Mouse (Mus musculus) layer of hippocampus, postnatal 10 days (tissue): ENCODE results near the gene Ssu72. TPM values are rescaled to one million over a fixed set of nuclear protein-coding genes. Genes with fewer than 3 reads are reported as not detected.
"Not testable (repeated sequence)": the region's sequence is repeated elsewhere in the genome, so short reads cannot be mapped to it uniquely, and the experiment has no call there.

Source experiments
- DNase-seq, 2 experiments: peaks; one replicate each; pipeline ENCODE4 v3.0.0; 2021; ENCODE audit warnings: low spot score in 2 of 2
- total RNA-seq, 2 experiments: library from RNA; stranded (reverse); gene quantifications; 2 replicates each; pipeline ENCODE4 v1.2.3; 2021

The Ssu72 gene
- total RNA-seq, 2 experiments from 2014 or later, result 77.2 to 81.7 TPM

GRCm38 (mm10) chr4:155696261-155697255, 8.0 kb upstream of the Ssu72 start:
- no peak for DNase-seq

GRCm38 (mm10) chr4:155700425-155700824, 4.2 kb upstream of the Ssu72 start:
- no peak for DNase-seq

GRCm38 (mm10) chr4:155703425-155703929, 1.1 kb upstream of the Ssu72 start:
- DNase-seq, result no peak

DNA sequence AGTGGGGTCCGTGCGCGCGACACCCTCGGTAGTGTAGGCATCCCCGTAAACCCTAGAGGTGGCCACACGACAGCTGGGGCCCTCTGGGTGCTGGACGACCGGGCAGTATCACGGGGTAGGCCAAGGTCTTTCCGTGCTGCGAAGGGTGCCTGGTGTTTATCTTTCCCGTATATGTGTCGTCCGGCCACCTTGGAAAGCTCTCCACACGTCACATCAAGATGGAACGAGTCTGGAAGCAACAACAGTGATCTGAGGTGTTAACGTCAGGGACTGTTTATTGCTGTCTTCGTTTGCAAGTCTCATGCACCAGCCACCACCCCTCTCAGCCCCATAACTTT, 961 bp downstream of the Ssu72 start:
- DNase-seq, result no peak

DNA sequence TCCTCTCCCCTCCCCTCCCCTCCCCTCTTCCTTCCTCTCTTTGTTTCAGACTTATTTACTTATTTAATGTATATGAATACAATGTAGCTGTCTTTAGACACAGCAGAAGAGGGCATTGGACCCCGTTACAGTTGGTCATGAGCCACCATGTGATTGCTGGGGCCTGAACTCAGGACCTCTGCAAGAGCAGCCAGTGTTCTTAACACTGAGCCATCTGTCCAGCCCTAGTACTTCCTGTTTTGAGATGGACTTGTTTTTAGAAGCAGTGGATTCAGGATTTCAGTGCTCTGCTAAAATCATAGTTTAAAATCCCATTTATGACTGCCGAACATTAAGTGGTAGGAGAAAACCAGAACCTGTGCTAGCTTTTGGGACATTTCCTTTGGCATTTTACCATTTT, 4.0 kb downstream of the Ssu72 start:
- DNase-seq, result no peak

GRCm38 (mm10) chr4:155708988-155709387, 4.4 kb downstream of the Ssu72 start:
- no peak for DNase-seq

GRCm38 (mm10) chr4:155710521-155711252, 6.1 kb downstream of the Ssu72 start:
- no peak for DNase-seq

- no peak for DNase-seq
Measured at GRCm38 (mm10) chr4:155721668-155722083, 17.1 kb downstream of the Ssu72 start.

DNA sequence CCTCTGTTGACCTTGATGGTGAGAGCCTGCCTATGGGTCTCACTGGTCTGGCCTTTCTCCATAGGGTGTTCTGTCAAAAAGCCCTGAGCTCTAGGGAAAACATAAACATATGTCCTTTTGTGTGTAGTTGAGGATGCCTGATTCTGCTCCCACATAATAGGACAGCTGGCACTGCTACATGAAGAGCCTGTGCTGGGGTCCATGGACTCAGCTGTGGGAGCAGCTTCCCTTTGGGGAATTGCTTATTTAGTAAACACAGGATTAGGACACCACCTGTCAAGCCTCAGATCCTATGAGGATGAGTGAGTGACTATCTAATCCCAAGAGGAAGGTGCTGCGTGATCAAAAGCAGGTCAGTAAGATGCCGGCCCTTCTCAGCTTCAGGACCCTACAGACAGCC, 23.4 kb downstream of the Ssu72 start:
- DNase-seq, result no peak

DNA sequence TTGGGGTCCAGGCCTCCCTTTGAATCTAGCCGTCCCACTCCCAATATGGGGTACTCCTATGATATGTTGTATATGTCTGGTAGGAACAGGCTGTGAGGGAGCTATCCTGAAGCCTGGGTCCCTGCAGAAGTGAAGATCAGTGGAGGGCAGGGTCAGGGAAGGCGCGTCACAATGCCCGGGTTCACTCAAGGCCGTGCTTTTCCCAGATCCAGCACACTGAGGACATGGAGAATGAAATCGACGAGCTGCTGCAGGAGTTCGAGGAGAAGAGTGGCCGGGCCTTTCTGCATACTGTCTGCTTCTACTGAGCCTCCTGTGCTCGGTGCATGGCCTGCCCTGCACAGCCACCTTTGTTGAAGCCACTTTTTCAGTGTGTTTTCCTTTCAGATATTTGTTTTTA, 28.7 kb downstream of the Ssu72 start:
- DNase-seq, result no peak

DNA sequence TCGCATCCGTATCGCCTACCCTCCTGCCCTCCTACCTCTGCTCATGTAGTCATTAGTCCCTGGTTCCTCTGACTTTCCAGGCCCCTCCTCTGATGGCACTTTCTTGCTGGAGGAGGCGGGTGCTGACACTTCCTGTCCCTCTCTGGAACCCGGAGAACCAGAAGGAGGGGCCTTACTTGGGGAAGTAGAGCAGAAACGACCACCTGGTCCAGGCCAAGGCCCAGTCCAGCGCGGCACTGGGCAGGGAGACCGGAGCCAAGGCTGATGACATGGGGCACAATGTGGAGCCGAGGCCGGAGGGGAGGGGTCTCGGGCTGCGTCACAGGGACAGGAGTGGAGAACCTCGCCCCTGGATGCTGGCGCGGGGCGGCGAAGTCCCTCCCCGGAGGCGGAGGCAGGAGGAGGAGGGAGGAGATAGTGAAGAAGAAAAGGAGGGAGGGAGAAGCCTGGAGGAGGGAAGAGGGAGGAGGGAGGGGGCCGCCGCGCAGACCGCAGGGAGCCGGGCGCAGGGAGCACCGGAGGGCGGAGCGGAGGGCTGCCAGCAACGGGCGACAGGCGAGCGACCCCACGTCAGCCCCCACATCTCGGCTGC, 29.8 kb downstream of the Ssu72 start, which contains the start of gene Tmem240:
Gene Tmem240 (plus strand): TSS at position 451 of the 592 bp plus-strand sequence.
- DNase-seq, result peak; percentile 86 to 91

DNA sequence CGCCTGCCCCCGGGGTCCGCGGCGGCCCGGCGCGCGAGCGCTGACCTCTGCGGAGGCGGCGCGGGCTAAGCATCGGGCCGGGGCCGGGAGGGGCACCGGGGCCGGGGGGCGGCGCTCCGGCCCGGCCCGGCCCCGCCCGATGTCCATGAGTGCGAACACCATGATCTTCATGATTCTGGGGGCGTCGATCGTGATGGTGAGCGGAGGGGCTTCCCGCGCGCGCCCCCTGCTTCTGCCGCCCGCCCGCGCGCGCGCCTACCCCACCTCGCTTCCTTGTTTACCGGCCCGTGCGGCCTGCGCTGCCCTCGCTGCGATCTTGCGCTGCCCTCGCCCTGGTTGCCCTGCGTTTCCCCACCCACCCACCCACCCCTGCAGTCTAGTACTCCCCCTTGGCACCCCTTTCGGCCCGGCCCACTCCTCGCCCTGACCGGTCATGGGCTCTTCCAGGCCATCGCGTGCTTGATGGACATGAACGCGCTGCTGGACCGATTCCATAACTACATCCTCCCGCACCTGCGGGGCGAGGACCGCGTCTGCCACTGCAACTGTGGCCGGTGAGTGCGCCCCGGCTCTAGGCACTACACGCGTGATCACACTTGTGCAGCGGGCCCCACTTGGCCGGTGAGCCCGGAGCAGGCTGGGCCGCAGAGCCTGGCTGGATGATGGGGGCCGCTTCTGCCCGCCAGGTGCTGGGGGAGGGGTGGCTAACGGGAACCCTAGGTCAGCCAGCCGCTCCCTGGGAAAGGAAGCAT, 30.5 kb downstream of the Ssu72 start:
- peak; percentile 54 to 56 for DNase-seq

DNA sequence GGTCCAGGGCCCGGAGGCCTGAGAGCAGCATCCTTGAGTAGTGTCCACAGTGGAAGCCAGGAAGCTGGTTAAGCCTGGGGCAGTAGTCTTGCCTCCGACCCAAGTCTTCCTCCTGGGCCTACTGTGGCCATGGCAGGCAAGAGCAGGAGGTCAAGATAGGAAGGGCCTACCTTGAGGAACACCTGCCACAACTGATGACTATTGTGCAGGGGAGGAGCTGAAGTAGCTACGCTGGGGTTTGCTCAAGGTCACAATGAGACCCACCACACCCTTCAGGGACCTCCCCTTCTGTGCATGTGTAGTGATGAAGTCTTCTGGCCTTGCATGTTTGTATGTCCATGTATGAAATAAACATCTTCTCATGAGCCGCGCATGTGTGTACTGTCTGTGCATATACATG, 31.2 kb downstream of the Ssu72 start:
- no peak for DNase-seq

DNA sequence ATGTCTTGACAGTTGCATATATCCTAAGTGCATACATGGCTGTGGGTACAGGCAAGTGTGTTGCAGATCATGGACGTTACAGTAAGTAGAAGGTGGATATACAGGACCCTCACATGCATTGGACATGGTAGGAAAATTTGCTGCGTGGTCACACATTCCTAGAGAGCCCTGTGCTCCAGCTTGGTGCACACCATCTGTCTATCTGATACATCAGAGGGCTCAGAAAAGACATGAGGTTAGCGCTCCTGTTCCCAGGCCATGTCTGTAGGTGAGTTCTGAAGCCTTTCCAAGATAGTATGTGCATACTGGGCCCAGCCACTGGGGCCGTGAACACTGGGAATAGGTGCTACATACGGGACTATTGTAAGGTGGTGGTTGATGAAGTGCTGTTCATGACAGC, 31.8 kb downstream of the Ssu72 start:
- DNase-seq, result no peak

DNA sequence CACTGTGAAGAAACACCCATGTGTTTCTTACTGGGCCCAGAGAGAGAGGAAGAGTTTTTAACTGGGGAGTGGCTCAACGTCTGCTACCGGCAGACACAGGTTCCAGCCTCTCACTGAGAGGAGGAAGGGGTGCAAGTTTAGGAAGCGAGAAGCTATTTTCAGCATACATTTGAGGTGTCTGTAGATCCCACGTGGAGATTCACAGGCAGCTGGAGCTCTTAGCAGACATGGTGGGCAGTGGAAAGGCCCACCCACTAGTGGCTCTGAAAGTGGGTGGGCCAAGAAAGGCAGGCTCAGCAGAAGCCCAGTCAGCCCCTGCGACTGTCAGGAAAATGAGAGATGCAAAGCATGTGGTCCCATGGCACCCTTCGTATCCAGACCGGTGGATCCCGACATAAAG, 33.7 kb downstream of the Ssu72 start:
- no peak for DNase-seq

DNA sequence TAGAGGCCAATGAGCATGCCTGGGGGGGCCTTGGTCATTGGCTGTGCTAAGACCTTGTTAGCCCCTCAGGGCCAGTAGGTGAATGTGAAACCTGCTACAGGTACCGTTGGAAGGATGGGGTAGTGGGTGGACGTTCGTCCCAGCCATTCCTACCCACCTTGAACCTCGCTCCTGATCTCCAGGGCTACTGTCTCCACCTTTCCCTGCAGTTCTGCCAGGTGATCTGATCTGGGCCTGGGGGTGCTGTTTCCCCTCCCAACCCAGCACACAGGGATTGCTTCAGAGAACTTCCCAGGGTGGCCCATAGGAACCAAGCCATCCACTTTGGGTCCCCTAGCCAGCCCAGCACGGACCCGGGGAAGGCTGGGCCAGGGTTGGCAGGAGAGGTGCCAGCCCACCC, 34.6 kb downstream of the Ssu72 start:
- no peak for DNase-seq

GRCm38 (mm10) chr4:155739741-155740636, 35.4 kb downstream of the Ssu72 start:
- DNase-seq, result peak; percentile 40 to 44

DNA sequence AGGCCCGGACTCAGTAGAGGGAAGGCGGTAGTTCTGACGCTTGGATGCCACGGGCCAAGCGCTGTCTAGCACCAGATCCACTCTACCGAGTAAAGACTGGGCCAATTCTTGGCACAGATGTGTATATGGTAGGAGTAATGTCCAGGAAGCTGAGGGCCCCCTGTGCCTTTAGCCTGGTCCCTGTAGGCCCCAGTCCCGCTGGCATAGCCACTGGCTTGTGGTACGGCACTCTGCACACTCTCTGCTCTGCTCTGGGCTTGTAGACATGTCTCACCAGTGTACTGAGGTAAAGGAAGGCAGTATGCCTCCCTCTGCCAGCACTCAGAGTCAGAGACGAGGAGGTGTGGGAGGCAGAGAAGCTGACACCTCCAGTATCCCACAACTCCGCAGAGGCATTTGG, 36.1 kb downstream of the Ssu72 start:
- DNase-seq, result not testable (repeated sequence)

DNA sequence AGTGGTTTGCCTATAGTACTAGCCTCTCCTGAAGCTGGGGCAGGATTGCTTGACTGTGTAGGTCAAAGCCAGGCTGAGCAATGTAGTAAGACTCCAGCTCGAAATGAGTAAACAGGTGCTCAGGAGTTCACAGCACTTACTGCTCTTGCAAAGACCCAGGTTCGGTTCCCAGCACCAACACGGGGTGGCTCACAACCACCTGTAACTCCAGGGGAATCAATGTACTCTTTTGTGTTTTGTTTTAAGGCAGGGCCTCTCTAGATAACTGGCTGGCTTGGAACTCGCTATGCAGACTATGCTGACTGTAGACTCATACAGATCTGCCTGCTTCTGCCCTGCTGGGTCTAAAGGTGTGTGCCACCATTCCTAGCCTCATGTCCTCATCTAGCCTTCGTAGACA, 38.1 kb downstream of the Ssu72 start:
- no peak for DNase-seq

DNA sequence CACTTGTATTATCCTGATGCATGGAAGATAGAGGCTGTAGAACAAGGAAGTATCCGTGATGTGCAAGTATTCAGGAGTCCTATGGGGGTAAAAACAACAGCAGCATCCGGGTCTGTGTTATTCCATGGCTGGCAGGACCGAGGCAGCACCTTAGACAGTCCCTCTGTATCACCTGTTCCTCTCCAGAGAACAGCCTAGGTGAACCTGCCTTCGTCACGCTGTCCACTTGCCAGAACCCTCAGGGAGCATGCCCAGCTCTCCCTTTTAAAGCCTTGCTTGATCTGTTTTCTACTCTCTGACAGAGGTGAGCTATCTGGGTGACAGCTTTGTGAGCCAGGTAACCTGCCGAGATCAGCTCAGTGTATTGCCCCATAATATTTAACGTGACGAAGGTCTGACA, 39.9 kb downstream of the Ssu72 start:
- no peak for DNase-seq
